Mouse (Mus musculus) mesoderm, embryonic 11.5 days (tissue): ENCODE results near the gene Adamts9.

Experiments used
- DNase-seq: peaks from one replicate; pipeline ENCODE4 v3.0.0-alpha.2; 2012; ENCODE audit warnings: low read depth, low spot score

The Adamts9 gene

DNA sequence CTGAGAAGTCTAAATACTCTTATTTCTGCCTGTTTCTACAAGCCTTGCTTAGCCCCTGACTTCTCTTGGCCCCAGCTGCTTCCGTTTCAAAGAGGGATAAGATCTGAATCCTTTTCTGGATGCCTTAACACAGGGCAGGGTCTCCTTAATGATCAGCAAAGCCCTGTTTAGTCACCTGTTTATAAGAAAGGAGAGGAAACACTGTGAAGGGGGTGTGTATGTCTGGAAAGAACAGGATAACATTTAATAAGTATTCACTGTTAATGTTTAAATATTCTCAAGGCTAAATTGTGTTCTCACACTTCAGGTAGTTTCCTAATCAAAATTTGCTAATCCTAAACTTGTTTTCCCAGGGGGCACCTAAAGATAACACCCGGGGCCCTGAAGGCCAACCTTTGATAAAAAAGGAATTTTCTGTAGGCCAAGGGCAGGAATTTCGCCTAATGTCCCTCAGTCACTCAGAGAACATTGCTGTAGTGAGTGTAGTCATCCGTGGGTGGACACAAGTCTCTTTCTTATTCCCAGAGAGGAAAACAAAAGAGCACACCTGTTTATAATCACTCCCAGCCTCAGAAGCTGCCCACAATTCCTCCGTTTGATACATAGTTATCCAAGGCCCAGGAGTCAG is 82.9 kb downstream of the Adamts9 start:
- DNase-seq = no peak

DNA sequence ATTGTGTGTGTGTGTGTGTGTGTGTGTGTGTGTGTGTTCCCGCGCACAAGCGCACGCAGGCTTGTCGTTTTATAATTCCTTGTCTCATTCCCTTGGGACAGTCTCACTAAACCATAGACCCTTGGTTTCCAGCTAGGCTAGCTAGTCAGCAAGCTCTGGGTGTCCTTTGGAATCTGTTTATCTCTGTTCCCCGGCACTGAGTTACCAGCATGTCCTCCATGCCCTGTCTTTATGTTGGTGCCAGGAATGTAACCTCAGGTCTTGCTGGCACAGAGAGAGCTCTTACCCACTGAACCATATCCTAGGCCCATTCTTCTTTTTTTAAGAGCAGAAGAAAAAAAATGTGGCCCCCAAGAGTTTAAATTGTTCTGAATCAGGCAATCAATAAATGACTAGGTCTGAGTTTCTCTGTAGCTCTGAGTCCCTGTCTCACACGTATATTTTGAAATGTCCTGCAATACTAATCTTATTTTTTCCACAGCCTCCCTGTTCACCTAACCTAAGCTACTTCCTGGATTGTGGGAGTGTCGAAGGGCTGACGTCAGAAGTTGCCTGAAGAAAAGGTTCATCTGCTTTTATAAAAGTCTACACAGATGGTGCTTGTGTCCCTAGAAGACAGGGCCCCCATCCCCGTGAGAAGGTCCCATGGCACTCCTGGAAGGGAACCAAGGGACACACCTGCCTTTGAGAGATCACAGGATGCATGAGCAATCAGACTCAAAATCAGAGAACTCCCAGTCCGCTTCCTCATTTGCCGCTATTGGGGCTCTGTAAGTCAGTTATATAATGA is 84.4 kb downstream of the Adamts9 start:
- no peak for DNase-seq

DNA sequence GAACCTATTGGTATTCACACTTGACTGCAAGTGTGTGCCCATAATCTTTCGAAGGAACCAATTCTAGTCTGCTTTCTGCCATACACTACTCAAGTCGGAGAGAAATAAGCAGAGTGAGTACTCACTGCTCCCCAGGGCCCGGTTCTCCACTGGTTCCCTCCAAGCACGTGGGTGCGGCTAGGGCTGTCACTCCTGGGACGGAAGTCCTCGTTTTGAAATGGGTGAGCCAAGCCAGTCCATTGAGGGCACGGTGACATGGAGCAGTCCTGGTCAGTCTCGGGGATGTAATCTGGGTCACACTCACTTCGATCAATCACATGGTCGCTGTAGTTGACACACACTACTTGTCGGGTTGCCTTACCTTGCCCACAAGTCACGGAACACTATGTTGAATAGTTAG is 85.5 kb downstream of the Adamts9 start:
- no peak for DNase-seq

GRCm38 (mm10) chr6:92854873-92855272 is 88.4 kb downstream of the Adamts9 start:
- no peak for DNase-seq

GRCm38 (mm10) chr6:92850250-92850649 is 93.0 kb downstream of the Adamts9 start:
- DNase-seq = no peak

- DNase-seq = no peak
These were observed 94.1 kb downstream of the Adamts9 start for GRCm38 (mm10) chr6:92849208-92849607.

GRCm38 (mm10) chr6:92846614-92847013 is 96.7 kb downstream of the Adamts9 start:
- DNase-seq = no peak

DNA sequence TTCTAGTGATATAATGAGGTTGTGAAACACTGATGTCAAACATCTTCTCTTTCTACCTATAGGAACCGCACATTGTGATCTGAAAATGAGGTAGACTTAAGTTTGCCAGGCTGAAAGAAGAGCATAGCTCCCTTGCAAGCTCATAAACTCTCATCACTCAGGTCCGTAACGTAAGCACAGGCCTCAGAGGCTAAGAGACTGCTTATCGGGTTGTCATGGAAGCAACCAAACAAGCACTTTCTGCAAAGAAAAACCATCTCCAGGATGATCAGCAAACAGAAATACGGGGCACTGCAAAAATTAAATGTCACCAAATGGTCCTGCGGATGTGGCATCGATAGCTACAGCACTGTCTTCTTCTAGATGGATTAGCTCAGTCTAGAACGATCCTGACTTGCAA is 97.4 kb downstream of the Adamts9 start:
- DNase-seq = no peak

- no peak for DNase-seq
These were observed 99.8 kb downstream of the Adamts9 start for GRCm38 (mm10) chr6:92843474-92843873.

DNA sequence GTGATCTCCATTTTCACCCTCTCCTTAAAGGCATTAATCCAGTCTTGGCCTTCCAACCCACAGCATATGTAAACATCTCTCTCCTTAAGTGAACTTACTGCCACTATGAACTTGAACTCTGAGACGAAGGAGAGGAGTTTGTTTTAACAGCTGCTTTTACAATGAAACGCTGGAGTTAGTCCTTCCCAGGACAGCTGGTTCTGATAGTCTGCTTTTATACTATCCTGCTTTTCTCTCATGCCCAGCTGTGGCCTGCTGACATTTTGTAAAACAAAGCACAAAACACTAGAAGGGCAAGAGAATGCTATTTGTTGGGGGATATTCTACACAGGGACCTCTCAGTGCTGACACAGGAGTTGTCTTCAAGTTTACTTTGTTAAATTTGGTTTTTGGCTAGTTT is 101.3 kb downstream of the Adamts9 start:
- peak; percentile 34 for DNase-seq

GRCm38 (mm10) chr6:92831106-92831505 is 112.2 kb downstream of the Adamts9 start:
- no peak for DNase-seq

GRCm38 (mm10) chr6:92829148-92829547 is 114.1 kb downstream of the Adamts9 start:
- DNase-seq = no peak

- no peak for DNase-seq
These were observed 115.9 kb downstream of the Adamts9 start for GRCm38 (mm10) chr6:92827360-92827759.

DNA sequence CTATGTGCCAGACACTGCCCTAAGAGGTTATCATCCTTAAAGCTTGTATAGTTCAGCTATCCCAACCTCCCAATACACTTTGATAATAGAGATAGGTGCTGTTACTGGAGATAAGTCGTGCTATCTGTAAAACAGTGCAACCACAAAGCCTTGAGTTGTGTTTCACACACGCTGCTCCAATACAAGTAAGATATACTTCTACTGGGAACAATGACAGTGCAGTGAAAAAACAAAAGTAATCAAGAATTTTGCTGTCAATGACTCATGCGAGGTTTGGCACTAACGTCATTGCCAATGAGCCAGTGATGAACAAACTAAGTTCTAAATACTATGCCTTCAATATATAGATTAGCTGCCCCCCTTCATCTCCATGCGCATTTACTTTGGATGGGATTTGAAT is 116.7 kb downstream of the Adamts9 start:
- no peak for DNase-seq

- no peak for DNase-seq
These were observed 119.3 kb downstream of the Adamts9 start for GRCm38 (mm10) chr6:92823991-92824390.

- DNase-seq = no peak
These were observed 121.3 kb downstream of the Adamts9 start for GRCm38 (mm10) chr6:92822006-92822405.

GRCm38 (mm10) chr6:92821606-92822005 is 121.7 kb downstream of the Adamts9 start:
- no peak for DNase-seq

- DNase-seq = no peak
These were observed 125.6 kb downstream of the Adamts9 start for GRCm38 (mm10) chr6:92817661-92818060.

GRCm38 (mm10) chr6:92816311-92816751 is 127.0 kb downstream of the Adamts9 start, which contains the start of gene A730049H05Rik:
Gene A730049H05Rik, plus strand, starts transcription at chr6:92816478.
- no peak for DNase-seq

DNA sequence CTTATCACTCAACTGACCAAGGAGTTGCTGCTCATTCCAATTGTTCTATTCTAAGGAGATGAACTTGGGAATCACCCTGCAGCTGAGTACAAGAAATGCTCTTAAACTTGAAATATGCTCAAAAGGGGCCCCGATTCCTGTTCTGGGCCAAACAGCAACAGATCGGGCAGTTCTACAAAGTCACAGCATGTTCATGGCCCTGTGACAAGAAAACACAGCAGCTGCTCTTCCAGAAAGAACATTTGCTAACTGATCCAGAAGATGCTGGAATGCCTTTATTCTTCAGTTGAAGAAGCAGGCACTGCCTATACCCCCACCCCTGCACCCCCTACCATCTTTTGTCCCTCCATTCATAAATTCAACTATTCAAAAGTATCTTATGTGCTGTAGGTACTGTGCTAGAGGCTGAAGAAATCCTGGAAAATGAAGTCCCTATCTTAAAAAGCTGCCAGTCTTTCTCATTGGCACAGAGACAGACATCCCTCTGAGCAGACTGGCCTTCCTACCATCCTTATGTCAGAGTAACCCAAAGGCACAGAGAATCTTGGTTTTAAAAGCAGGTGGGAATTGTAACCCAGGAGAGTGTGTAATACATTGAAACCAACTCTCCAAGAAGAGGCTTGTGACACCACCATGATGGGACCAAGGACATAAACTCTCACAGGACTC is 130.5 kb downstream of the Adamts9 start:
- no peak for DNase-seq

DNA sequence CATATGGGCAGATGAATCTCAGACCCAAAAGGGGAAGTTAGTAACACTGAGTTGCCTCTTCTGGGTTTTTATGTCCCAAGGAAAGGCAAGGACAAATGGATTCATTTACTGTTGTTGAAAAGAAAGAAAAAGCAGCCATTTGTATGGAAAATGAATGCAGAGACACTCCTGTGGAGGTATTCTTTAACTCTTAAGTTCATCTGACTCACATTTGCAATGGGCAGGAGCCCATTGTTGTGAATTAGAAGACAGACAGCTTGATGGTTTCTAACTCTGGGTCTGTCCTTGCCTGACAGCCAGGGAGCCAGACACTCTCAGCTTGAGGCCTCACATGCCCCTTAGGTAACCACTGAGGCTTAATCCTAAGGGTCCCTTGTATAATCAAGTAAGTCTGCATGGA is 131.7 kb downstream of the Adamts9 start:
- DNase-seq = no peak

- no peak for DNase-seq
These were observed 132.7 kb downstream of the Adamts9 start for GRCm38 (mm10) chr6:92810628-92811027.

DNA sequence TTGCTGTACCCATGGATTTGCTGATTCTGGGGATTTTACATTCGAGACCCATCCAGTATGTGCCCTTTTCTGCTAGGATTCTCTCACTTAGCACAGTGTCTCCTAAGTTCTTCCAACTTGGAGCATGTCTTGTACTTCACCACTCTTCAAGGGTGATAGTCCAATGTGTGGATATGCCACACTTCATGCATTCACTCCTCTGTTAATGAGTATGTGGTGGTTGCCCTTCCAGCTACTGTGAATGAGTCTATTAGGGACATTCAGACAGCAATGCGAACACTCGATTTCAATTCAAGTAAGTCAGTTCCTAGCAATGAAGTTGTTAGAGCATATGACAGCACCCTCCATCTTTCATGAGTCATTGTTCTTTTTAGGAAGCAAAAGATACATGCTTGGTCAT is 133.5 kb downstream of the Adamts9 start:
- DNase-seq = no peak
